Mouse (Mus musculus) embryonic fibroblast, embryonic 13.5 days (primary cell): Measurements from ENCODE around the gene Mrpl44.

Experiments used
- CTCF ChIP-seq: IDR thresholded peaks from 2 replicates; pipeline ENCODE4 v1.5.1; 2011; ENCODE audit warnings: mild to moderate bottlenecking, control low read depth, low read length, moderate library complexity, borderline replicate concordance; ENCODE audit not compliant: insufficient read depth
- POLR2A ChIP-seq: IDR thresholded peaks from 2 replicates; pipeline ENCODE4 v1.6.1; 2011; ENCODE audit warnings: low read depth, mild to moderate bottlenecking, control low read depth, low read length, moderate library complexity

DNA sequence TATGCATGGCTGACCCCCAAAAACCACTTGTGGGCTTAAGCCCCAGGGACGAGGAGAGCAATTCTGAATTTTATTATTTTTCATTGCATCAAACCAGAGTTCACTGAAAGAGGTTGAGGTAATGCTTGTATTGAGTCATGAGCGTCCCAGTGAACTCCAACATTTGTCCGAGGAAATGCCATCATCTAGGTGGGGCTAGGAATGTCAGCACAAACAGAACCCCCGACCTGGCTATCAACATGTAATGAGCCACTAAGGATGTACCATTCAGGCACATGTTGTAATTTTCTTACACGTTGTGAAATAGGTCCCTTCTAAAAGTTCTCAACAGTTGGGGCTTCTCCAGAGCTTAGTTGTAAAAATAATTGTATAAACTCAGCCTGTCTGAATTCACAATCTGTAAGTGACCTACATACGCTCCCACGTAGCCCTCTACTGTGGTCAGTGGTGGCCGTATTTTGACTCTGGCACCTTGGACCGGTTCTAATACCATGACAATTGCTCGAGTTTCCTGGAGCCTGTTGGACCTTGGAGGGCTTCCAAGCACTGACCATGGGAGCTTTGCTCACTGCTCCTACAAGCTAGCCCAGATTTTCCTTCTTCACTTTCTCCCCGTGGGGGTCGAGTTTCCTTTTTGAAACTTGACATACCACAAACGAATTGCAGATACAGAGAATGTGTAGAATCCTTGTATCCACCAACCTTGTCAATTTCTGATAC lies 47.1 kb downstream of the Mrpl44 start:
- TF ChIP-seq POLR2A = no peak
- TF ChIP-seq CTCF = no peak
